Mouse (Mus musculus) spleen, adult 2 months (tissue): ENCODE measurements at regions not wholly inside any gene's neighbourhood (a gene's known extent, or its start where the extent isn't known, plus 50 kb on each side); places are given as distances from the start of the nearest gene placed in this dataset.

ENCODE experiments used
- CTCF ChIP-seq: fragments of 200-500 bp; IDR thresholded peaks from 2 replicates; pipeline ENCODE4 v1.5.1; 2011; ENCODE audit warnings: mild to moderate bottlenecking, inconsistent platforms; ENCODE audit not compliant: insufficient read depth, insufficient read length, insufficient replicate concordance; ENCODE audit errors: extremely low read depth
- POLR2A ChIP-seq: fragments of 200-500 bp; IDR thresholded peaks from 2 replicates; pipeline ENCODE4 v1.6.1; 2011; ENCODE audit warnings: low read depth, low read length, inconsistent platforms

DNA sequence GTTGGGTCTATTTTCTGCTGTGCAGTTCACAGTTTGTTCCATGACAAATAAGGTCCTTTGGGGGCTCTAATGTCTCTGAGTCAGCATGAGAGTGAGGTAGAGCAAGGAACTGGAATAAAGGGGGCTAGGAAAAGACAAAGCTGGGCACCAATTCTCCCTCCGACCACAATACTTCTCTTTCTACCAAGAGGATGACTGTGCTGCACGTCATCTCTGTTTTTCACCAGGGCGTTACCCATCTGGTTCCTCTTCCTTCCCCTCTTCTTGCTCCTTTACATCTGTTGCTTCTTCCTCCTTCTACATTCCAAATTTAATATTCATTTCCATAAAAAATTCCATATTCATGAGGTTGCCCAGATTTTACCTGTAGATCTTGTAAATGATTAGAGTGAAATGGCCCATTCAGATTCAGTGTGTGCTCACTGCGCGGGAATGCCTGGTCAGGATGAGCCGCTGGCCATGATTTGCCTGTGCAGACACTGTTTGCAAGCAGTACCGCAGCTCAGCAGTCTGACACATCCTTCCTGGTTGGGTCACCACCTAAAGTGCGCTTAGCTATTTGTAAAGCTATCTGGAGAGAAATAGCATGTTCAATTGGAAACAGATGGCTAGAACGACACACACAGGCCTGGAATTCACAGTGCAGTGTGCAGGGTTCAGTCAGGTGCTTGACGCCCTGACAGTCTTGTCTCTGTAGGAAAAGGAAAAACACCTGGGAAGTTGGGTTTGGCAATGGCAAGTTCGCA is 216.7 kb upstream of the Dkk2 start:
- TF ChIP-seq CTCF, result no peak
- TF ChIP-seq POLR2A, result no peak
